ENCODE assay signal across 25 mouse cellular contexts in the genomic region with DNA sequence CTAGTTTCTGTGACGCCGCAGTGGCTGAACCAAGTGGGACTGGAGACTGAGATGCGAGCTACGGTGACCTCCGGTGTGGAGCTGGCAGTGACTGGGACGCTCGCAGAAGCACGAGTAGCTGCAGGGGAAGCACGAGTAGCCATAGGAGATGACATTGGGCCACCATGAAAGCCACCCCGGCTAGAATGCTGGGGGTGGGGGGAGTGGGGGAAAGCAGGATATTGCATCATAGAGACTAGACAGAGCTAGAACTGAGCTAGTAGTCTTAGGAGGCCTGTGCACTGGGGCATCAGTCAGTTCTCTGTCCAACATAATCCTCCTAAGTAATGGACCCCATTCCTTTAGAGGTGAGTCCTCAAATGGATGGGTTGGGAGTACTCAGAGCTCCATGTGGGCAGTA. TPM values are rescaled to one million over a fixed set of nuclear protein-coding genes. Genes with fewer than 3 reads are reported as not detected.
DNase-seq lines count a peak whose midpoint lies in the region; ATAC-seq and TF ChIP-seq lines count a peak whose summit lies in the region.
"Had no signal": no experiment of that assay in that cellular context is flagged by ENCODE, and none has a peak within 500 bp of the region (broad histone marks: within the 10 kb centered on the region; RNA-seq: fewer than 3 reads in every experiment).

No protein-coding gene starts in this region.

- no peak for TF ChIP-seq EP300 in liver, embryonic 14.5 days (IDR thresholded peaks at IDR 0.05; ENCODE audit: low read depth)
- TF ChIP-seq EP300 in liver, postnatal 0 days (IDR thresholded peaks at IDR 0.05; ENCODE audit: low read depth): no peak

- no peak overlapping the region for H3K27ac ChIP-seq in liver, embryonic 14.5 days
- H3K27ac ChIP-seq in liver, postnatal 0 days (ENCODE audit: low read depth): no peak overlapping the region
- H3K27ac ChIP-seq in ES-E14 (ENCODE audit: insufficient read depth, low read depth, low read length, poor library complexity, severe bottlenecking): no peak overlapping the region
- no peak overlapping the region for H3K27ac ChIP-seq in midbrain, embryonic 14.5 days (replicated peaks; ENCODE audit: low read depth, low read length)
- H3K27ac ChIP-seq: embryonic facial prominence, embryonic 15.5 days; forebrain, embryonic 10.5 days; hindbrain, embryonic 13.5 days; intestine, embryonic 15.5 days had no signal

- H3K9me3 ChIP-seq in liver, embryonic 14.5 days (ENCODE audit: control insufficient read depth, low read length): no peaks in the 10 kb centered on the region
- no peaks in the 10 kb centered on the region for H3K9me3 ChIP-seq in liver, postnatal 0 days (ENCODE audit: low read length)
- H3K9me3 ChIP-seq in ES-E14 (ENCODE audit: control insufficient read depth, insufficient read depth, low read depth, low read length): no peaks in the 10 kb centered on the region
- no peaks in the 10 kb centered on the region for H3K9me3 ChIP-seq in midbrain, embryonic 14.5 days (ENCODE audit: control insufficient read depth, low read length)
- H3K9me3 ChIP-seq: embryonic facial prominence, embryonic 15.5 days; forebrain, embryonic 10.5 days; heart, embryonic 12.5 days; hindbrain, embryonic 13.5 days; intestine, embryonic 15.5 days had no signal

- TF ChIP-seq CTCF in liver, embryonic 14.5 days (IDR thresholded peaks at IDR 0.05; ENCODE audit: low read depth): no peak
- TF ChIP-seq CTCF in liver, postnatal 0 days (IDR thresholded peaks at IDR 0.05; ENCODE audit: low read depth): no peak

- no peak overlapping the region for H3K4me3 ChIP-seq in liver, embryonic 14.5 days (ENCODE audit: insufficient read depth in 1 of 2, low read depth in 2 of 2, low read length in 2 of 2)
- H3K4me3 ChIP-seq in liver, postnatal 0 days (ENCODE audit: low read depth, low read length): no peak overlapping the region
- H3K4me3 ChIP-seq in ES-E14 (ENCODE audit: insufficient read depth in 1 of 2, low read depth in 1 of 2, low read length in 2 of 2, poor library complexity in 1 of 2, severe bottlenecking in 1 of 2): 0 out of 4 replicates have a peak overlapping the region, but pooled peaks of 1 of the 2 experiments have one; percentile 12
- H3K4me3 ChIP-seq in midbrain, embryonic 14.5 days (replicated peaks; ENCODE audit: low read depth, low read length): no peak overlapping the region
- H3K4me3 ChIP-seq: embryonic facial prominence, embryonic 15.5 days; erythroblast, embryonic 14.5 days; forebrain, embryonic 10.5 days; heart, embryonic 12.5 days; hindbrain, embryonic 13.5 days; intestine, embryonic 15.5 days had no signal

- H3K27me3 ChIP-seq in liver, embryonic 14.5 days (ENCODE audit: control insufficient read depth, insufficient read depth, low read length): no peaks in the 10 kb centered on the region
- no peaks in the 10 kb centered on the region for H3K27me3 ChIP-seq in liver, postnatal 0 days (ENCODE audit: insufficient read depth, low read length)
- H3K27me3 ChIP-seq in midbrain, embryonic 14.5 days (ENCODE audit: control insufficient read depth, insufficient read depth, low read length): no peaks in the 10 kb centered on the region
- H3K27me3 ChIP-seq: embryonic facial prominence, embryonic 15.5 days; heart, embryonic 12.5 days; hindbrain, embryonic 13.5 days; intestine, embryonic 15.5 days; Patski had no signal

- no peaks in the 10 kb centered on the region for H3K4me1 ChIP-seq in liver, embryonic 14.5 days (replicated peaks; ENCODE audit: control insufficient read depth in 2 of 2, insufficient read depth in 2 of 2, low read length in 1 of 2)
- H3K4me1 ChIP-seq in liver, postnatal 0 days (ENCODE audit: insufficient read depth): no peaks in the 10 kb centered on the region
- peaks cover 0 to 5% of the 10 kb centered on the region in 2 experiments; a peak in 2 of 4 replicates for H3K4me1 ChIP-seq in ES-E14 (ENCODE audit: control insufficient read depth in 2 of 2, insufficient read depth in 2 of 2, low read length in 2 of 2, poor library complexity in 1 of 2)
- no peaks in the 10 kb centered on the region for H3K4me1 ChIP-seq in midbrain, embryonic 14.5 days (ENCODE audit: control insufficient read depth, insufficient read depth, low read length)
- H3K4me1 ChIP-seq: embryonic facial prominence, embryonic 15.5 days; forebrain, embryonic 10.5 days; heart, embryonic 12.5 days; hindbrain, embryonic 13.5 days; intestine, embryonic 15.5 days had no signal

- ATAC-seq in liver, embryonic 14.5 days (ENCODE audit: insufficient read depth): peak; percentile 22; the same call in 1 of the 2 replicates
- no peak for ATAC-seq in liver, postnatal 0 days
- ATAC-seq in granulocyte monocyte progenitor cell, adult 5-6 weeks (replicated peaks; ENCODE audit: poor library complexity, severe bottlenecking): peak; percentile 81
- ATAC-seq in midbrain, embryonic 14.5 days (ENCODE audit: low FRiP score, low TSS enrichment): no peak
- no peak for ATAC-seq in frontal cortex, adult (ENCODE audit: low TSS enrichment)
- ATAC-seq: activated CD4-positive, CD25-positive, alpha-beta regulatory T cell, adult 4 months; forebrain, embryonic 14.5 days; intestine, embryonic 15.5 days; Patski had no signal

- in situ Hi-C loops in ES-E14 (cut with MboI; ENCODE audit: low sequenced_read_pairs in 2 of 2, unreplicated experiment in 2 of 2): no loop called here

- H3K36me3 ChIP-seq in liver, embryonic 14.5 days (replicated peaks; ENCODE audit: control insufficient read depth, insufficient read depth, low read depth): peaks cover 22% of the 10 kb centered on the region
- peaks cover 60% of the 10 kb centered on the region for H3K36me3 ChIP-seq in liver, postnatal 0 days (replicated peaks; ENCODE audit: insufficient read depth, low read length)
- peaks cover 37% of the 10 kb centered on the region for H3K36me3 ChIP-seq in ES-E14 (ENCODE audit: control insufficient read depth, insufficient read depth, low read length, poor library complexity, severe bottlenecking)
- H3K36me3 ChIP-seq in midbrain, embryonic 14.5 days (ENCODE audit: control insufficient read depth, insufficient read depth, low read length): peaks cover 90% of the 10 kb centered on the region

- 78% methylated on average over 10 of the region's 10 CpGs for WGBS in liver, embryonic 14.5 days (ENCODE audit: insufficient replicate concordance)
- WGBS in liver, postnatal 0 days (ENCODE audit: insufficient replicate concordance): 78% methylated on average over 10 of the region's 10 CpGs
- 93% methylated on average over 10 of the region's 10 CpGs for WGBS in midbrain, embryonic 14.5 days

- no peak overlapping the region for H3K4me2 ChIP-seq in liver, embryonic 14.5 days (ENCODE audit: low read depth)
- no peak overlapping the region for H3K4me2 ChIP-seq in liver, postnatal 0 days (ENCODE audit: low read depth, low read length)
- H3K4me2 ChIP-seq in midbrain, embryonic 14.5 days (ENCODE audit: low read length): no peak overlapping the region
- H3K4me2 ChIP-seq: embryonic facial prominence, embryonic 15.5 days; heart, embryonic 12.5 days; hindbrain, embryonic 13.5 days; intestine, embryonic 15.5 days had no signal

- H3K9ac ChIP-seq in liver, embryonic 14.5 days (replicated peaks): no peak overlapping the region
- H3K9ac ChIP-seq in liver, postnatal 0 days (replicated peaks): no peak overlapping the region
- H3K9ac ChIP-seq in ES-E14 (ENCODE audit: insufficient read depth, low read depth, low read length, poor library complexity, severe bottlenecking): peak overlapping the region; percentile 23; the same call in 1 of the 2 replicates
- no peak overlapping the region for H3K9ac ChIP-seq in midbrain, embryonic 14.5 days (replicated peaks; ENCODE audit: low read length)
- H3K9ac ChIP-seq: embryonic facial prominence, embryonic 15.5 days; heart, embryonic 12.5 days; hindbrain, embryonic 13.5 days; intestine, embryonic 15.5 days had no signal

- DNase-seq in liver, embryonic 14.5 days (ENCODE audit: low read depth in 3 of 3, low spot score in 3 of 3): no peak
- DNase-seq in liver, postnatal 0 days: no peak
- no peak for DNase-seq in ES-E14 (ENCODE audit: low read depth, low spot score)
- DNase-seq in midbrain, embryonic 14.5 days: no peak
- DNase-seq: adrenal gland, adult 2 months; adrenal gland, postnatal 25 days; cerebellum, adult 18-20 months; cerebellum, adult 9-11 months; cerebellum, postnatal 36 days; embryo, embryonic 11 days; gastrocnemius, postnatal 36 days; heart, postnatal 36 days had no signal

RNA-seq across cellular contexts. Expression of gene Zfp629, which starts 11.3 kb away (rescaled TPM):
- 1.6 and 1.9 TPM in 2 replicates for polyA plus RNA-seq in liver, embryonic 14.5 days (2012; rRNA removed)
- polyA plus RNA-seq in liver, embryonic 14.5 days (2014; fragmentation: Nextera tagmentation; extraction: Ambion mirVana): 1.4 and 2.2 TPM in 2 replicates
- polyA plus RNA-seq in liver, postnatal 0 days (2015; fragmentation: Nextera tagmentation; extraction: Ambion mirVana): 1.8 and 2.0 TPM in 2 replicates
- total RNA-seq in ES-E14 (2012; rRNA removed): 2.1 and 2.9 TPM in 2 replicates
- 12.9 and 18.9 TPM in 2 replicates for total RNA-seq in granulocyte monocyte progenitor cell, adult 5-6 weeks (2014; fragmentation: Nextera tagmentation)
- total RNA-seq in granulocyte monocyte progenitor cell, adult 5-6 weeks (2017): 8.2 and 12.6 TPM in 2 replicates
- polyA plus RNA-seq in midbrain, embryonic 14.5 days (2014; fragmentation: Nextera tagmentation; extraction: Ambion mirVana): 22.4 and 31.6 TPM in 2 replicates

RNA-seq across cellular contexts. Expression of gene Rnf40, which starts 15.7 kb away (rescaled TPM):
- polyA plus RNA-seq in liver, embryonic 14.5 days (2012; rRNA removed): 10.3 and 14.0 TPM in 2 replicates
- 13.7 and 16.1 TPM in 2 replicates for polyA plus RNA-seq in liver, embryonic 14.5 days (2014; fragmentation: Nextera tagmentation; extraction: Ambion mirVana)
- polyA plus RNA-seq in liver, postnatal 0 days (2015; fragmentation: Nextera tagmentation; extraction: Ambion mirVana): 10.3 and 12.4 TPM in 2 replicates
- 71.0 and 94.9 TPM in 2 replicates for total RNA-seq in ES-E14 (2012; rRNA removed)
- 25.0 and 48.1 TPM in 2 replicates for total RNA-seq in granulocyte monocyte progenitor cell, adult 5-6 weeks (2014; fragmentation: Nextera tagmentation)
- total RNA-seq in granulocyte monocyte progenitor cell, adult 5-6 weeks (2017): 35.3 and 42.8 TPM in 2 replicates
- 40.7 and 45.0 TPM in 2 replicates for polyA plus RNA-seq in midbrain, embryonic 14.5 days (2014; fragmentation: Nextera tagmentation; extraction: Ambion mirVana)

RNA-seq across cellular contexts. Expression of gene Ccdc189, which starts 15.9 kb away (rescaled TPM):
- polyA plus RNA-seq in liver, embryonic 14.5 days (2012; rRNA removed): 4.4 and 5.4 TPM in 2 replicates
- polyA plus RNA-seq in liver, embryonic 14.5 days (2014; fragmentation: Nextera tagmentation; extraction: Ambion mirVana): 6.8 and 7.5 TPM in 2 replicates
- 4.4 and 4.7 TPM in 2 replicates for polyA plus RNA-seq in liver, postnatal 0 days (2015; fragmentation: Nextera tagmentation; extraction: Ambion mirVana)
- 3.8 and 6.0 TPM in 2 replicates for total RNA-seq in ES-E14 (2012; rRNA removed)
- total RNA-seq in granulocyte monocyte progenitor cell, adult 5-6 weeks (2014; fragmentation: Nextera tagmentation): 0.37 and 0.77 TPM in 2 replicates
- 1.6 and 3.9 TPM in 2 replicates for total RNA-seq in granulocyte monocyte progenitor cell, adult 5-6 weeks (2017)
- 9.0 and 12.8 TPM in 2 replicates for polyA plus RNA-seq in midbrain, embryonic 14.5 days (2014; fragmentation: Nextera tagmentation; extraction: Ambion mirVana)

RNA-seq across cellular contexts. Expression of gene Phkg2, which starts 31.1 kb away (rescaled TPM):
- 24.9 and 27.3 TPM in 2 replicates for polyA plus RNA-seq in liver, embryonic 14.5 days (2012; rRNA removed)
- 18.5 and 21.7 TPM in 2 replicates for polyA plus RNA-seq in liver, embryonic 14.5 days (2014; fragmentation: Nextera tagmentation; extraction: Ambion mirVana)
- 14.5 and 17.0 TPM in 2 replicates for polyA plus RNA-seq in liver, postnatal 0 days (2015; fragmentation: Nextera tagmentation; extraction: Ambion mirVana)
- total RNA-seq in ES-E14 (2012; rRNA removed): 32.1 and 46.1 TPM in 2 replicates
- total RNA-seq in granulocyte monocyte progenitor cell, adult 5-6 weeks (2014; fragmentation: Nextera tagmentation): 57.0 and 72.0 TPM in 2 replicates
- total RNA-seq in granulocyte monocyte progenitor cell, adult 5-6 weeks (2017): 27.4 and 31.7 TPM in 2 replicates
- polyA plus RNA-seq in midbrain, embryonic 14.5 days (2014; fragmentation: Nextera tagmentation; extraction: Ambion mirVana): 54.8 and 61.6 TPM in 2 replicates

RNA-seq across cellular contexts. Expression of gene Tmem265, which starts 43.1 kb away (rescaled TPM):
- 0.77 and 1.0 TPM in 2 replicates for polyA plus RNA-seq in liver, embryonic 14.5 days (2012; rRNA removed)
- 1.4 and 1.7 TPM in 2 replicates for polyA plus RNA-seq in liver, embryonic 14.5 days (2014; fragmentation: Nextera tagmentation; extraction: Ambion mirVana)
- 3.3 and 3.5 TPM in 2 replicates for polyA plus RNA-seq in liver, postnatal 0 days (2015; fragmentation: Nextera tagmentation; extraction: Ambion mirVana)
- total RNA-seq in ES-E14 (2012; rRNA removed): 5.0 TPM in 1 of 2 replicates, not detected in the other
- total RNA-seq in granulocyte monocyte progenitor cell, adult 5-6 weeks (2014; fragmentation: Nextera tagmentation): 8.1 TPM in 1 of 2 replicates, not detected in the other
- 0.99 and 2.9 TPM in 2 replicates for total RNA-seq in granulocyte monocyte progenitor cell, adult 5-6 weeks (2017)
- polyA plus RNA-seq in midbrain, embryonic 14.5 days (2014; fragmentation: Nextera tagmentation; extraction: Ambion mirVana): 5.1 and 14.5 TPM in 2 replicates
- total RNA-seq: adrenal gland, adult 2 months; adrenal gland, postnatal 25 days; gastrocnemius, adult 8-10 months; gastrocnemius, postnatal 36 days; heart, adult 8-10 months; heart, postnatal 36 days had no signal
- polyA plus RNA-seq: Patski had no signal

Comparison
In these comparisons a context has a peak if more than half of its experiments do, and no peak if none do; other contexts are left out.
1. ATAC-seq: peak in liver, embryonic 14.5 days (single experiment) and granulocyte monocyte progenitor cell, adult 5-6 weeks (single experiment); none in liver, postnatal 0 days (single experiment), midbrain, embryonic 14.5 days (single experiment) and frontal cortex, adult (single experiment).